Mouse (Mus musculus): ENCODE results near the gene Mmp23. TPM values are rescaled to one million over a fixed set of nuclear protein-coding genes. Genes with fewer than 3 reads are reported as not detected.
A peak's percentile ranks its signal among the peaks of the same experiment; 100 is the strongest.

Gene Mmp23
- polyA plus RNA-seq, 1 experiment from 2014 or later: 56.6 TPM

DNA sequence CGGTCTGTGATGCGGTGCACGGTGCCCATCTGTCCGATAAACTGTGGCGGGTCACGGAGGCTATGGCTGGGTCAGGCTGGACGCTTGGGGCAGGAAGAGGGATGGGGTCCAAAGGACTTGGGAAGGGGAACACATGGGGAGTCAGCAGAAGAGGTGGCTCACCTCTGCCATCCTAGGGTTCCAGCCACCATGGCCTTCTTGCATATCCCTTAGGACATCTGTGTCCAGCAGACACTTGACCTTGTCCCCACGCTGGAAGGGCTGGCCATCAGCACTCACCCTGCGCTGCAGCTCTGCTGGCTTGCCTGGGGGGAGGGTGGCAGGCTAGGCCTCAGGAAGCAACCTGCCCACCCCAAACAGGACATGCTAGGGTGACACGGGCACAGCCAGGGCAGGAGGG is 5.8 kb upstream of the Mmp23 start:
- peaks cover 22% of the 10 kb centered on the region for H3K4me1 ChIP-seq (ENCODE audit: control insufficient read depth, insufficient read depth, low read length)
- H3K4me2 ChIP-seq (ENCODE audit: low read depth, low read length): no peak overlapping the region
- H3K27me3 ChIP-seq (ENCODE audit: control insufficient read depth, insufficient read depth, low read length): peaks cover 12% of the 10 kb centered on the region
- H3K36me3 ChIP-seq (ENCODE audit: control insufficient read depth, insufficient read depth): peaks cover 5% of the 10 kb centered on the region; the same call in 1 of the 2 replicates
- no peak overlapping the region for H3K27ac ChIP-seq (ENCODE audit: low read length)
- no peak overlapping the region for H3K9ac ChIP-seq (ENCODE audit: low read length)
- H3K4me3 ChIP-seq (ENCODE audit: low read length): no peak overlapping the region
- no peak for ATAC-seq (replicated peaks; ENCODE audit: extremely low read depth, insufficient read depth, low FRiP score)
- WGBS: 88% methylated on average over 10 of the region's 10 CpGs
- no peaks in the 10 kb centered on the region for H3K9me3 ChIP-seq (replicated peaks; ENCODE audit: control insufficient read depth, low read length)

DNA sequence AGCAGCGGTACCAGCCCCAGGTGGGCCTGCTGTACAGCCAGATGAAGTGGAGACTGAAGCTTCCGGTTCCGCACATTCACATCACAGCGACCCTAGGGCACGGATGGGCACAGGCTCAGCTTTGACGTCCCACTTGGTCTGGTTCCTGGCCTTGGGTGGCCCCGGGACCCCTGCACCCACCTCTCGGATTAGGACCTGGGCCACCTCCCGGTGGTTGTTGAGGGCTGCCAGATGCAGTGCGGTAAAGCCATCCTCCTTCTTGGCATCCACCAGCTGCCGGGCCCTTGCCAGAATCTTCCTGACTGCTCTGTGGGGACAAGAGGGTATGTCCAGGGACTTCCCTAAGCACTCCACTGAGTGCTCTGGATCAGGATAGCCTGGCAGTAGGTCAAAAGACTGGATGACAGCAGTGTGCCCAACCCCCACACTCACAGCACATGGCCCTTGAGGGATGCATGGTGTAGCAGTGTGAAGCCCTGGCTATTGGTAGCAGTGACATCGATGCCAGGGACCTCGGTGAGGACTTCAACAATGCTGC is 3.1 kb upstream of the Mmp23 start:
- WGBS: 87% methylated on average over 13 of the region's 13 CpGs
- H3K4me3 ChIP-seq (ENCODE audit: low read length): no peak overlapping the region
- H3K9me3 ChIP-seq (replicated peaks; ENCODE audit: control insufficient read depth, low read length): no peaks in the 10 kb centered on the region
- H3K36me3 ChIP-seq (ENCODE audit: control insufficient read depth, insufficient read depth): peaks cover 5% of the 10 kb centered on the region; the same call in 1 of the 2 replicates
- H3K9ac ChIP-seq (ENCODE audit: low read length): no peak overlapping the region
- no peak overlapping the region for H3K27ac ChIP-seq (ENCODE audit: low read length)
- H3K4me1 ChIP-seq (ENCODE audit: control insufficient read depth, insufficient read depth, low read length): peaks cover 40% of the 10 kb centered on the region
- no peak for ATAC-seq (replicated peaks; ENCODE audit: extremely low read depth, insufficient read depth, low FRiP score)
- H3K27me3 ChIP-seq (ENCODE audit: control insufficient read depth, insufficient read depth, low read length): peaks cover 23% of the 10 kb centered on the region
- H3K4me2 ChIP-seq (ENCODE audit: low read depth, low read length): no peak overlapping the region

DNA sequence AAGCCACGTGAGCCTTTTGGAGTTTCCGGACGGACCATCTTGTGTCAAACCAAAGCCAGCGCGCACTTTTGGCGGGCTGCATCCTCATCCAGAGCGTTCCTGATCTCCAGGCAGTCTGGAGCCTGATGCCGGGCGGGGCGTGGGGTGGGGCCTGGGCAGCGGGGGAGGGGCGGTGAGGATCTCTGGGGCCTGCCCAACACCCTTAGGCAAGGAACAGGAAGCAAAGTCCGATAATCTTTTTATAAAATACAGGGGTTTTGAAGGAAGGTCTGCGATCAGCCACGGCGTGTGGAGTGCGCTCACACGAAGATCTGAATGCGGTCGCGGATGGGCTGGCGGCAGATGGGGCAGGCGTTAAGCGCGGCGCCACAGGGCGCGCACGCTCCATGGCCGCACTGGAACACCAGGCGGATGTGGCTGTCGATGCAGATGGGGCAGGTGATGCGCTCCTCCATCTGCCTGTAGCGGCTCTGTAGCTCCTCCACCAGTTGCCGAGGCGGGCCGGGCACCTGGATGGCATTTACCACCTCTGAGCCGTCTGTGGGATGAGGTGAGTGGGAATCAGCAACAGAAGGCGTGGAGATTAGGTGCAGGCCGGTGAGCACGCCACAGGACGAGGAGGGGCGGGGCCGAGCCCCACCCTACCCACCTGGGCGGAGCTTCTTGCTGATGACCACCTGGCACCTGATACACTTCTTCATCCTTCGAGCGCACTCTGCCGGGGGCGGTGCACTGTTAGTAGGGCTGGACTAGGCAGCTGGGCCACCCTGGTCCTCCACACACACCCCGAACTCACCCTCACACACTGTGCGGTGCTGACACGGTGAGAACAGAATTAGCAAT is 1.5 kb upstream of the Mmp23 start:
- ATAC-seq (replicated peaks; ENCODE audit: extremely low read depth, insufficient read depth, low FRiP score): no peak; the same call in 1 of the 2 replicates
- Histone ChIP-seq H3K36me3 (ENCODE audit: control insufficient read depth, insufficient read depth) (peaks cover 13% of the 10 kb centered on the region), H3K9me3 (replicated peaks; ENCODE audit: control insufficient read depth, low read length) (no peaks in the 10 kb centered on the region), H3K9ac (ENCODE audit: low read length) (peak overlapping the region; percentile 81), H3K27me3 (ENCODE audit: control insufficient read depth, insufficient read depth, low read length) (peaks cover 23% of the 10 kb centered on the region), H3K27ac (ENCODE audit: low read length) (peak overlapping the region; percentile 79; the same call in 1 of the 2 replicates), H3K4me2 (ENCODE audit: low read depth, low read length) (peak overlapping the region; percentile 88), H3K4me3 (ENCODE audit: low read length) (peak overlapping the region; percentile 61), H3K4me1 (ENCODE audit: control insufficient read depth, insufficient read depth, low read length) (peaks cover 36% of the 10 kb centered on the region)
- 3% methylated on average over 52 of the region's 52 CpGs for WGBS

DNA sequence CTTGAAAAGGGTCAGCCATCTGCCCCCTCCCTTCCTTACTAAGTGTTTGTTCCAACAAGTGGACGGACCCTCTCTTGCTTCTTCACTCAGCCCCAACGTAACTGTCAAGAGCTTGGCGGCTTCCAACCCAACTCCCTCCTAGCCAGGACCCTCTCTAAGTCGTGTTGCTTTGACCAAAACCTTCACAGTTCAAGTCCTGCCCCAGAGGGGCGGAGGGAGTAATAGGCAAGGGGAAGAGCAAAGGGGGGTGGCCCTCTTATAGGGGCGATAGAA is 935 bp upstream of the Mmp23 start:
- H3K4me3 ChIP-seq (ENCODE audit: low read length): peak overlapping the region; percentile 61
- WGBS: 2% methylated on average over 6 of the region's 6 CpGs
- H3K9ac ChIP-seq (ENCODE audit: low read length): peak overlapping the region; percentile 81
- H3K27ac ChIP-seq (ENCODE audit: low read length): peak overlapping the region; percentile 79
- H3K27me3 ChIP-seq (ENCODE audit: control insufficient read depth, insufficient read depth, low read length): peaks cover 23% of the 10 kb centered on the region
- peaks cover 36% of the 10 kb centered on the region for H3K4me1 ChIP-seq (ENCODE audit: control insufficient read depth, insufficient read depth, low read length)
- H3K4me2 ChIP-seq (ENCODE audit: low read depth, low read length): peak overlapping the region; percentile 88
- ATAC-seq (replicated peaks; ENCODE audit: extremely low read depth, insufficient read depth, low FRiP score): no peak
- no peaks in the 10 kb centered on the region for H3K9me3 ChIP-seq (replicated peaks; ENCODE audit: control insufficient read depth, low read length)
- peaks cover 18% of the 10 kb centered on the region for H3K36me3 ChIP-seq (ENCODE audit: control insufficient read depth, insufficient read depth)

DNA sequence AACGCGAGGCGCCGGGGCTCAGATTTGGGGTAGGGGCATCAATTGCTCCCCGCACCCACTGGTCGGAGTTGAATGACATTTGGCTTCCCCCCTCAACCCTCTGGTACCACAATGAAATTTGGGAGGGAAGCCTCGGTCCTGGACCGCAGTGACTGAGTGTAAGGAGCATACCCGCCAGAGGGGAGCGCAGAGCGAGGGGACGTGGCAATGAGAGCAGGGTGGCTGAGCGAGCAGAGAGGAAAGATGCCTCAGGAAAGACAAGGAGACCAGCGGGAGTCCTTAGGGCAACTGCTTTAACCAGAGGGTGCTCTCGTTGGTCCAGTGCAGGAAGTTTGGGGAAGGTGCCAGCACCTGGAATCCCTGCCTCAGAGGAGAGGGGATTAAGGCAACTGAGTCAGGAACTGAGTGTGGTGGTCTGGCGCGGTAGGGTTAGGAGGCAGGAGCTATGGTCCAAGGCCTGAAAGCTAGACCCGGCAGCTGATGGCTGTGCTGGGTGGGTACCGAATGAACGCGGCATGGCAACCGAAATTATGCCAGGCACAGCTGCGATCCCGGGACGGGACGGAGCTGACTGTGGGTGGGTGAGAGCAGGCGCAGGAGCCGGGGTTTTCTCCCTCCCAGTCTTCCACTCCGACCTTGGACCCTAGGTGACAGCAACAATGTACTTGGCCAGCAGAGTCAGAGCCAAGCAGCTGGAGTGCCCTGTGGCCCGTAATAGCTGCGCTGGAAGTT is 433 bp upstream of the Mmp23 start:
- peak overlapping the region; percentile 61 for H3K4me3 ChIP-seq (ENCODE audit: low read length)
- WGBS: 1% methylated on average over 31 of the region's 31 CpGs
- peak overlapping the region; percentile 79 for H3K27ac ChIP-seq (ENCODE audit: low read length)
- H3K9ac ChIP-seq (ENCODE audit: low read length): peak overlapping the region; percentile 81
- peaks cover 36% of the 10 kb centered on the region for H3K4me1 ChIP-seq (ENCODE audit: control insufficient read depth, insufficient read depth, low read length)
- peaks cover 22% of the 10 kb centered on the region for H3K36me3 ChIP-seq (ENCODE audit: control insufficient read depth, insufficient read depth)
- H3K4me2 ChIP-seq (ENCODE audit: low read depth, low read length): peak overlapping the region; percentile 88
- ATAC-seq (replicated peaks; ENCODE audit: extremely low read depth, insufficient read depth, low FRiP score): peak; percentile 33
- no peaks in the 10 kb centered on the region for H3K9me3 ChIP-seq (replicated peaks; ENCODE audit: control insufficient read depth, low read length)
- H3K27me3 ChIP-seq (ENCODE audit: control insufficient read depth, insufficient read depth, low read length): peaks cover 23% of the 10 kb centered on the region

DNA sequence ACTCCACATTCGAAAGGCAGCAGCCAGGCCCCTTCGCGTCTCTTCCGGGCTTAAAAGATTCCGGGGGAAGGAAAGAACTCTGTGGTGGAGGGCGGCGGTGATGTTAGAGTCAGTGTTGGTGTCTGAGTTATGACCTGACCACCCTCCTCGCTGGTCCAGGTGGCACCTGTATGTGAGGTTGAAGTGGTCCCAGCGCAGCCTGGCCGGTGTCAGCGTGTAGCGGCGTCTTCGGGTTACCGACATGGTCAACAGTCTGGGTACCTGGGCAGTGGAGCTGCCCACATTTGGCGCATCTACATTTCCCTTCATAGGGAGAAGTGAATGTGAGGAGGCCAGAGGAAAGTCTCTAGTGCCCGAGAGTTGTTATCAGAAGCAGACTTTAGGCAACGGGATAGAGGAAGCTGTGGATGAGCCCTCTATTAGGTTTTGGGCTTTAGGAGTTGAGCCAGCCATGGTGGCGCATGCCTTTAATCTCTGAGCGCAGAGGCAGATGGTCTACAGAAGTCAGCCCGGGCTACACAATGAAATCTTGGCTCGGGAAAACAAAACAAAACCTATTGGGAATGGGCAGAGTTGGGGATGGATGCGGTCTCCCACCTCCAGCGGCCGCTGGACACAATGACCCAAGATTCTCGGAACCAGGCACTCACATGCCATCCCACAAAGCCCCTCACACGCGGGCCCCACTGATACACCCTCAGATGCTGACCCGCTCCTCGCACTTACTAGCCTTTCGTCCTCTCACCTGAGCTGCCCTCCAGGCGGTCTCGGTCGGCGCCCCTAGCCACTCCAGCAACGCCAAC is 700 bp downstream of the Mmp23 start:
- Histone ChIP-seq H3K9ac (ENCODE audit: low read length) (peak overlapping the region; percentile 81), H3K9me3 (replicated peaks; ENCODE audit: control insufficient read depth, low read length) (no peaks in the 10 kb centered on the region), H3K36me3 (ENCODE audit: control insufficient read depth, insufficient read depth) (peaks cover 31% of the 10 kb centered on the region), H3K4me1 (ENCODE audit: control insufficient read depth, insufficient read depth, low read length) (peaks cover 36% of the 10 kb centered on the region), H3K27ac (ENCODE audit: low read length) (peak overlapping the region; percentile 79), H3K27me3 (ENCODE audit: control insufficient read depth, insufficient read depth, low read length) (peaks cover 23% of the 10 kb centered on the region), H3K4me2 (ENCODE audit: low read depth, low read length) (peak overlapping the region; percentile 88), H3K4me3 (ENCODE audit: low read length) (peak overlapping the region; percentile 61)
- WGBS: 24% methylated on average over 36 of the region's 36 CpGs
- no peak for ATAC-seq (replicated peaks; ENCODE audit: extremely low read depth, insufficient read depth, low FRiP score)

DNA sequence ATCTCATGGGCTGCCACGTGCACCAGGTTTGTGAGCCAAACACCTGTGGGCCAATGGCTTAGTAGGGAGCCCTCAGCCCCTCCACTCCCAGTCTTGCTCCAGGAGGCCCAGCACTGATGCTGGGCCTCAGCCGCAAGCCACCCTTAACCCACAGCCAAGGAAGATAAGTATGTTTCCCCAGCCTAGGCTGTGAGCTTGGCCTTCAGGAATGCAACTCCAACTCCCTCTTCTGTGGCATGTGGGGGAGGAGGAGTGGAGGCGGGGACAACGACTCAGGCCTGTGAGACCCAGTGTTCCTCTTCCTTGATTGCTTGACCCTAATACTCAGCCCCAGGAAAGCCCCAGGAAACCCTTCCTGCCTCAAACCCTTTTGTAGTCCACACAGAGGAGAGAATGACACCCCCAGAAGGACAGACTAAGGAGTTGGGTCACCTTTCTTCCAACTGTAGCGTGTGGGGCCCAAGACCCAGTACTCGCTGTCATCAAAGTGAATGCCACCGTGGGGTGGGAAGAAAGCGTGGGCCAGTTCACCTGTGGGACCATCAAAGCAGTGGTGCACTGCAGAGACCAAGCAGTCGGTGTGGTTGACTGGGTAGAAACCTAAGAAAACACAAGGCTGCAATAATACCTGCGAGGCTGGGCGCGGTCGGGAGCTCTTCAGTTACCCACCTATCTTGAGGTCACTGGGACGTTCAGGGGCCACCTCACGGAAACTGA is 1.5 kb downstream of the Mmp23 start:
- H3K27me3 ChIP-seq (ENCODE audit: control insufficient read depth, insufficient read depth, low read length): peaks cover 23% of the 10 kb centered on the region
- peak overlapping the region; percentile 88 for H3K4me2 ChIP-seq (ENCODE audit: low read depth, low read length)
- H3K36me3 ChIP-seq (ENCODE audit: control insufficient read depth, insufficient read depth): peaks cover 33% of the 10 kb centered on the region
- peak overlapping the region; percentile 81; the same call in 1 of the 2 replicates for H3K9ac ChIP-seq (ENCODE audit: low read length)
- H3K4me3 ChIP-seq (ENCODE audit: low read length): peak overlapping the region; percentile 61
- H3K4me1 ChIP-seq (ENCODE audit: control insufficient read depth, insufficient read depth, low read length): peaks cover 36% of the 10 kb centered on the region
- WGBS: 42% methylated on average over 15 of the region's 15 CpGs
- peak overlapping the region; percentile 79 for H3K27ac ChIP-seq (ENCODE audit: low read length)
- ATAC-seq (replicated peaks; ENCODE audit: extremely low read depth, insufficient read depth, low FRiP score): peak; percentile 53
- no peaks in the 10 kb centered on the region for H3K9me3 ChIP-seq (replicated peaks; ENCODE audit: control insufficient read depth, low read length)

DNA sequence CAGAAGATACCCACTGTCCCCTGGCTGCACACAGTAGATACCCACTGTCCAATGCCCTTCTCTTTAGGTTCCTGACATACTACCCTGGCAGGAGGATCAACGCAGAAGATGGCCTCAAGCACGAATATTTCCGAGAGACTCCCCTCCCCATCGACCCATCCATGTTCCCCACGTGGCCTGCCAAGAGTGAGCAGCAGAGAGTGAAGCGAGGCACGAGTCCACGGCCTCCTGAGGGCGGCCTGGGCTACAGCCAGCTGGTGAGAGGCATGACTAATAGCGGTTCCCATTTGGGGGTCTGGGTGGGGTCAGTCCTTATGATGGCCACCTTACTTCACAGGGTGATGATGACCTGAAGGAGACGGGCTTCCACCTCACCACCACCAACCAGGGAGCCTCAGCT is 3.8 kb downstream of the Mmp23 start:
- Histone ChIP-seq H3K4me3 (ENCODE audit: low read length) (no peak overlapping the region), H3K9ac (ENCODE audit: low read length) (no peak overlapping the region), H3K27ac (ENCODE audit: low read length) (no peak overlapping the region), H3K4me1 (ENCODE audit: control insufficient read depth, insufficient read depth, low read length) (peaks cover 25% of the 10 kb centered on the region), H3K4me2 (ENCODE audit: low read depth, low read length) (no peak overlapping the region), H3K9me3 (replicated peaks; ENCODE audit: control insufficient read depth, low read length) (no peaks in the 10 kb centered on the region), H3K36me3 (ENCODE audit: control insufficient read depth, insufficient read depth) (peaks cover 33% of the 10 kb centered on the region), H3K27me3 (ENCODE audit: control insufficient read depth, insufficient read depth, low read length) (peaks cover 16% of the 10 kb centered on the region)
- no peak for ATAC-seq (replicated peaks; ENCODE audit: extremely low read depth, insufficient read depth, low FRiP score)
- WGBS: 90% methylated on average over 11 of the region's 11 CpGs

Measured in heart, embryonic 16.5 days (tissue).